Mouse (Mus musculus) cerebellum, adult 2 months (tissue): ENCODE results near the gene Phf12. TPM values are rescaled to one million over a fixed set of nuclear protein-coding genes. Genes with fewer than 3 reads are reported as not detected.

Experiments used
- DNase-seq, 2 experiments: peaks; one replicate each; pipeline ENCODE4 v3.0.0; 2021
- H3K27ac ChIP-seq: fragments of 200-500 bp; 2 replicates; pipeline ENCODE4 v1.5.1; 2012; ENCODE audit warnings: low read length, control low read depth, inconsistent platforms; ENCODE audit not compliant: insufficient read depth
- H3K27me3 ChIP-seq: fragments of 200-500 bp; 2 replicates; pipeline ENCODE4 v1.6.1; 2012; ENCODE audit warnings: inconsistent platforms, mild to moderate bottlenecking, low read length, moderate library complexity; ENCODE audit not compliant: control insufficient read depth, insufficient read depth
- H3K4me1 ChIP-seq: fragments of 200-500 bp; 2 replicates; pipeline ENCODE4 v1.6.1; 2011; ENCODE audit warnings: low read length; ENCODE audit not compliant: control insufficient read depth, insufficient read depth
- H3K4me3 ChIP-seq: fragments of 200-500 bp; replicated peaks from 2 replicates; pipeline ENCODE3; 2011; ENCODE audit warnings: mild to moderate bottlenecking, low read depth, low read length, control low read depth; ENCODE audit not compliant: insufficient read depth
- CTCF ChIP-seq: fragments of 200-500 bp; IDR thresholded peaks from 2 replicates; pipeline ENCODE4 v1.5.1; 2011; ENCODE audit warnings: low read depth, mild to moderate bottlenecking, control low read depth, low read length, moderate library complexity, borderline replicate concordance; ENCODE audit not compliant: insufficient read depth
- POLR2A ChIP-seq: fragments of 200-500 bp; IDR thresholded peaks from 2 replicates; pipeline ENCODE4 v1.6.1; 2011; ENCODE audit warnings: low read length, control low read depth, borderline replicate concordance; ENCODE audit not compliant: insufficient read depth
- WGBS: fragments of 180-500 bp; shearing (Covaris S2); methylation state at CpG from one replicate; pipeline ENCODE4 v1.1.7; 2018; 5-methylcytosine and 5-hydroxymethylcytosine counted together
- polyA plus RNA-seq: library from polyadenylated mRNA; depleted of rRNA; stranded (reverse); fragments of >200 nt; gene quantifications from 2 replicates; pipeline ENCODE4 v1.2.3, GENCODE M21; 2012

Gene Phf12
- polyA plus RNA-seq, 1 experiment: 50.1 TPM

DNA sequence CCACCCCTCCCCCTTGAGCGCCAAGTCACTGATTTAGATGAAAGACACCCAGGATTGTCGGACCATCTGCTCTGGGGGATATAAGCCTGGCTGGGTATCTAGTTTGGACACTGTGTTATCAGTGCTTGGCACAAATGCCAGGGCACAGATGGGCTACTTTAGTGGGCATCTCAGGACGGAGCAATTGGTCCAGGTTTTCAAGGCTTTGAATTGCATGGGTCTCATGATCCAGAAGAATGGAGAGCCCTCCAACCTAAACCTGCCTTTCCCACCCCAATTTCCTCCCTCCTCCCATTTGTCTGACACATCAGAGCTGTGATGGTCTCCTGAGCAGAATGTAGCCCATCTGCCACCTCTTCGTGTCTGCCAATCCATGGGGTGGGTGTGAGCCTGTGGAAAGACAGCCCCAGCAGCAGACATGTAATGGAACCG, 31.7 kb upstream of the Phf12 start:
- H3K4me3 ChIP-seq: no peak overlapping the region
- peaks cover 34% of the 10 kb centered on the region for H3K4me1 ChIP-seq
- DNase-seq: peak; percentile 89 to 96
- H3K27ac ChIP-seq: peak overlapping the region; percentile 4; the same call in 1 of the 2 replicates
- H3K27me3 ChIP-seq: no peaks in the 10 kb centered on the region
- no peak for TF ChIP-seq CTCF
- TF ChIP-seq POLR2A: no peak
- WGBS: 4% methylated on average over 5 of the region's 5 CpGs

DNA sequence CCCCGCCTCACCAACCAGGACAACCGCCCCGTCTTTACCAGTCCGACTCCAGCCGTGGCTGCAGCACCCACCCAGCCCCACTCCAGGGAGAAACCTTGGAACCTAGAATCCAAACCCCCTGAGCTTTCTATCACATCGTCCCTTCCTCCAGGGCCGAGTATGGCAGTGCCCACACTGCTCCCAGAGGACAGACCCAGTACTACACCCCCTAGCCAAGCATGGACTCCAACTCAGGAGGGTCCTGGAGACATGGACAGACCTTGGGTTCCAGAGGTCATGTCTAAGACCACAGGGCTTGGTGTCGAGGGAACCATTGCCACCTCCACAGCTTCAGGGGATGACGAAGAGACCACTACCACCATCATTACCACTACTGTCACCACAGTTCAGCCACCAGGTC, 28.9 kb upstream of the Phf12 start:
- WGBS: 80% methylated on average over 9 of the region's 9 CpGs
- H3K27me3 ChIP-seq: no peaks in the 10 kb centered on the region
- no peak for DNase-seq
- no peak for TF ChIP-seq POLR2A
- TF ChIP-seq CTCF: peak; percentile 73
- no peak overlapping the region for H3K4me3 ChIP-seq
- H3K27ac ChIP-seq: no peak overlapping the region
- H3K4me1 ChIP-seq: peaks cover 46% of the 10 kb centered on the region

DNA sequence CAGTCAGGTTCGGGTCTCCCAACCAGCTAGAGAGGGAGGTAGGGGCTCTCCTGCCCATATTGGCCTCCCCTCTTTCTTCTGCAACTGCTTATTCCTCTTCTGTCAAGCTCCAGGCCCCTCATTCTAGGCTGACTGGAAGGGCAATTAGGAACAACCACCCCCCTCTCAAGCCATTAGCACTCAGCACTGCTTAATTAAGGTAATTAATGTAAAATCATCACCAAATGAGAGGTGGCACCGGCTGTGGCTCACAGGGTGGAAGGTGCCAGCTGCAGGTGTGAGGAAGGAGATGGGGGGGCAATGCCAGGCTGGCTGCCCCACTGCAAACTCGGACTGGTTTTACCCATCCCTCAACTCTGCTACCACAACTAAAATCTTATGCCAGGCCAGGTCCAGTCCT, 26.1 kb upstream of the Phf12 start:
- TF ChIP-seq CTCF: no peak
- no peak for TF ChIP-seq POLR2A
- H3K27ac ChIP-seq: no peak overlapping the region
- WGBS: 80% methylated on average over 3 of the region's 3 CpGs
- no peak overlapping the region for H3K4me3 ChIP-seq
- peaks cover 38% of the 10 kb centered on the region for H3K4me1 ChIP-seq
- no peak for DNase-seq
- no peaks in the 10 kb centered on the region for H3K27me3 ChIP-seq

DNA sequence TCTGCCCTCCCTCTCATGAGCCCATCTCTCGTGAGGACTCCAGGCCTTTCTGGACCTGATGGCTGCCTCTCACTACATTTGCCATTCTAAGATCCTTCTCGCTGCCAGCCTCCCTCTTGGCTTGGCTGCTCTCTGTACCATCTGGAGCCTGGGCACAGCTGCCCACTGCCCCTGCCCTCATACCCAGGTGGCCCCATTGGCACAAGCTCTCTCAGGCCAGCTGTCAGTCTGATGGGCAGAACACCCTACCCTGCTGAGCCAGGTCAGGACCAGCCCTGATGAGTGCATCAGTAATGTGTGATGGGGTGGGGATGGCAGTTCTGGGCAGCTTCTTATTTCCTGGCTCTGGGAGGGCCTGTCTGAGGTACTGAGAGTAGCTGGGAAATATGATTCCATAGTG, 24.3 kb upstream of the Phf12 start:
- H3K27me3 ChIP-seq: no peaks in the 10 kb centered on the region
- WGBS: 0% methylated on average over 2 of the region's 2 CpGs
- H3K4me1 ChIP-seq: peaks cover 35% of the 10 kb centered on the region

DNA sequence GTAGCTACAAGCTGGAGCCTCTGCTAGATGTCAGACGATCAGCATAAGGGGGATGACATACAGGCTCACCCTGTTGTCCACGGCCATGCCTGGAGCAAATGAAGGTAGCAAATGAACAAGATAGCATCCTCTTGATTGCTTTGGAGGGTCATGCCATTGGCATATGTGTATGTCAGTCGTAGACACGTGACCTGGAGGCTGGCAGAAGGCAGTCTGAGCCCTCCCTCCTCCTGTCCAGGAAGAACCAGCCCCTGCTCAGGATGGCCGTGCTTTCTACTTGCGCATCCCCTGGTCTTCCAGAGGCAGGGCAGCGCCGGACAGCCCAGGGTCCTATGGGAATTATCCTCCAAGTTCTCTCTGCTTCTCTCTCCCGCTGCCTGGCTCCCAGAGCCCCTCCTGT, 23.6 kb upstream of the Phf12 start:
- H3K27ac ChIP-seq: no peak overlapping the region
- no peak overlapping the region for H3K4me3 ChIP-seq
- WGBS: 73% methylated on average over 9 of the region's 9 CpGs
- TF ChIP-seq CTCF (no peak), POLR2A (no peak)
- no peak for DNase-seq
- H3K27me3 ChIP-seq: no peaks in the 10 kb centered on the region
- H3K4me1 ChIP-seq: peaks cover 31% of the 10 kb centered on the region

More for the DNA sequence above, 24.3 kb upstream of the Phf12 start:
- H3K4me3 ChIP-seq: no peak overlapping the region
- DNase-seq: peak; percentile 42 to 44
- no peak overlapping the region for H3K27ac ChIP-seq
- no peak for TF ChIP-seq POLR2A
- TF ChIP-seq CTCF: no peak

DNA sequence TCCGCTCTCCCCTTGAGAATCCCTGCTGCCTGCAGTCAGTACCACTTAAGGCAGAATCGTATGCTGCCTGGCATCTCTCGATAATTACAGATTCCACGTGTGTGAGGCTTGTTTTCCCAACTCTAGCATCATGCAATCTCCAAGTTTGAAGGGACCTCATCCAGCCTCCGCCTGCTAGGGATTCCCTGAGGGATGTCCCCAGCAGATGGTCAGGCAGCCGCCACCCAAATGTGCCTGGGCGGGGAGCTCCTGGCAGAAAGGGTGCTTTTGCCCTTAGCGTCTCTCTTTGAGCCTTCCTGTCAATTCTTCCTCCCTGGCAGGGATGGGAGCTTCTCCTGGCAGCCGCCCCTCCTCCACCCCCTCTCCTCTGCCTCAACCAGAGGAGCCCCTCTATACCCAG, 22.4 kb upstream of the Phf12 start:
- Histone ChIP-seq H3K27me3 (no peaks in the 10 kb centered on the region), H3K4me3 (no peak overlapping the region), H3K4me1 (peaks cover 41% of the 10 kb centered on the region), H3K27ac (no peak overlapping the region)
- 47% methylated on average over 9 of the region's 9 CpGs for WGBS
- TF ChIP-seq CTCF (no peak), POLR2A (no peak)
- DNase-seq: no peak

DNA sequence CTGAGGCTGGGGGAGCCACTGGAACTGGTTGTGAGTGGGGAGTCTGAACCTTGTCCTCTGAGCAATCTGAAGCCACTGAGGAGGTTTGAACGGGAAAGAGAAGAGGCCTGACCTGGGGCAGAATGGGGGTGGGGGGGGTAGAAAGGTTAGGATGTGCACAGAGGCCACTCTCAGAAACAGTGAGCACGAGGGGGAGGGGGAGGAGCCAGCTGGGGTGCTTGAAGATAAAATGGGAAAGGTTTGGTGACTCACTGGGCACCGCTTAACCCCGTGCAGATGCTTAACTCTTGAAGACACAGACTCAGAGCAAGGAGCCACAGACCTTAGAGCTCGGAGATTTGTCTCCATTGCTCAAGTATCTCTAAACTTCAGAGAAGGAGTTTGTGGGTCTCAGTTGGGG, 21.7 kb upstream of the Phf12 start:
- Histone ChIP-seq H3K4me1 (peaks cover 47% of the 10 kb centered on the region), H3K27me3 (no peaks in the 10 kb centered on the region), H3K4me3 (no peak overlapping the region), H3K27ac (no peak overlapping the region)
- 77% methylated on average over 5 of the region's 5 CpGs for WGBS
- TF ChIP-seq CTCF (no peak), POLR2A (no peak)
- DNase-seq: no peak

DNA sequence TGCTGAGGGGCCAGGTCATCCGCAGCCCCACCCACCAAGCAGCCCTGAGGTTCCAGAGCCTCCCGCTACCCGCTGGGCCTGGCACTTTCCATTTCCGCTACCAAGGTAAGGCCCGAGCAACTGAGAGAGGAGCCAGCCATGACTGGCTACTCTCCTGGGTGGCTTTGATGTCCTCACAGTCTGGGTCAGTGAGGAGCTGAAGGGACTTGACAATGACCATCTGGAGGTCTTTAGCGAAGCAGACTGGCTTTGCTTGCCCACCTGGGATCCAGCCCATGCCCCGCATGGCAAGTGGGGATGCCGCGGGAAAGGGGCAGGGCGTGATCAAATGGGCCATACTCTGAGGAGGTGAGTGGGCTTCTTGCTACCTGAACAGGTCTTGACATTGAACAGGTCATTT, 19.6 kb upstream of the Phf12 start:
- Histone ChIP-seq H3K27ac (no peak overlapping the region), H3K4me1 (peaks cover 43% of the 10 kb centered on the region), H3K27me3 (no peaks in the 10 kb centered on the region), H3K4me3 (no peak overlapping the region)
- TF ChIP-seq CTCF (no peak), POLR2A (no peak)
- 60% methylated on average over 10 of the region's 10 CpGs for WGBS
- DNase-seq: peak in 1 of 2 experiments; percentile 39

DNA sequence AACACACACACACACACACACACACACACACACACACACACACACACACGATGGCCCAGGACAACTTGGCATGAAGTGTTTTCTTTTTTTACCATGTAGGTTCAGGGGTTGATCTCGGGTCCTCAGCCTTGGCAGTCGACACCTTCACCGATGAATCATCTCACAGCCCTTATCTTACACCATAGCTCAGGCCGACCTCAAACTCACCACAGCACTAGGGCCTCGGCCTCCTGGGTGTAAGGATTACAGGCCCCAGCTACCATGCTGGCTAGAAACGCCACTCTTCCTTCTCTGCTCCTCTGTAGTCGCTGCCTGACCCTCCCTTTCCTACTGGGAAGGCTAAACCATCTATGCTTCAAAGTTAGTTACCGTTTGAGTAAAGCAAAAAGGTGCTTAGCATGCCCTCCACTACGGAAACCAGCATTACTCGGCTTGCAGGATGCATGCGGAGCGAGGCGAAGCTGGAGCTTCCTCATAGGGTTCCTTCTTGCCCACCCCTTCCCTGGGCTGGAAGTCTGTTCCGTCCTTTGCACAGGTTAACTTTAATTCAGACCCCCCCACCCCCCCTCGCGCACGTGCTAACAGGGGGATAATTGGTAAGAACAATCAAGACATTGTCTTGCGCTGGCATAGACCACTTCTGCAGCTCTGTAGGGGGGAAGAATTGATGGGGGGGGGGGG, 18.0 kb upstream of the Phf12 start:
- 52% methylated on average over 19 of the region's 19 CpGs for WGBS
- TF ChIP-seq POLR2A (no peak), CTCF (no peak)
- H3K27ac ChIP-seq: no peak overlapping the region

More for the DNA sequence above, 18.0 kb upstream of the Phf12 start:
- H3K27me3 ChIP-seq: no peaks in the 10 kb centered on the region
- no peak for DNase-seq
- no peak overlapping the region for H3K4me3 ChIP-seq
- peaks cover 30% of the 10 kb centered on the region for H3K4me1 ChIP-seq
